Mouse (Mus musculus) cerebellum, adult 2 months (tissue): ENCODE data around the gene Rap1gds1.

ENCODE experiments used
- CTCF ChIP-seq: fragments of 200-500 bp; IDR thresholded peaks from 2 replicates; pipeline ENCODE4 v1.5.1; 2011; ENCODE audit warnings: low read depth, mild to moderate bottlenecking, control low read depth, low read length, moderate library complexity, borderline replicate concordance; ENCODE audit not compliant: insufficient read depth
- POLR2A ChIP-seq: fragments of 200-500 bp; IDR thresholded peaks from 2 replicates; pipeline ENCODE4 v1.6.1; 2011; ENCODE audit warnings: low read length, control low read depth, borderline replicate concordance; ENCODE audit not compliant: insufficient read depth

DNA sequence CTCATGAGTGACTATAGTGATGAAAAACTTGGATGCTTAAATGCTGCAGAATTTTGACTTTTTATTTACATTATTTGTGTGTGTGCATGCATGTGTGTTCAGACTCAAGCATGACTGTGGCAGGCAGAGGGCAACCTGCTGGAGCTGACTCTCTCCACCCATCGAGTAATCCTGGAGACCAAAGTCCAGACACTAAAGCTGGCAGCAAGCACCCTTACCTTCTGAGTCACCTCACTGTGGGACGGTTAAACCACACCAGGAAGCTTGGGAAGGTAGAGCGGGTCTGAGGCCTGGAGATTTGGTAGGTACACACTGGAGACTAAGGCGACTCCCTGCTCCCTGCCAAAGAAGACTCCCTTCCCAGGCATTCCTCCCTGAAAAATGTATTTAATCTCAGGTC, 38.0 kb downstream of the Rap1gds1 start:
- TF ChIP-seq CTCF = no peak
- no peak for TF ChIP-seq POLR2A
